Mouse (Mus musculus) heart, embryonic 13.5 days (tissue): Measurements from ENCODE around the gene Lhfpl2. TPM values are rescaled to one million over a fixed set of nuclear protein-coding genes. Genes with fewer than 3 reads are reported as not detected.
A peak's percentile ranks its signal among the peaks of the same experiment; 100 is the strongest.

Experiments used
- ATAC-seq: fragments of 200-750 bp; cut with Nextera tagmentation; 2 replicates; pipeline ENCODE4 v1.8.0; 2017; ENCODE audit warnings: moderate TSS enrichment; ENCODE audit not compliant: insufficient number of reproducible peaks, low FRiP score, low TSS enrichment; ENCODE audit errors: extremely low read depth
- H3K27ac ChIP-seq: fragments of 300-500 bp; sonication (generic); replicated peaks from 2 replicates; pipeline ENCODE4 v1.5.1; 2015; ENCODE audit warnings: moderate library complexity, mild to moderate bottlenecking, inconsistent platforms
- H3K27me3 ChIP-seq: fragments of 300-500 bp; sonication (generic); replicated peaks from 2 replicates; pipeline ENCODE4 v1.6.1; 2015; ENCODE audit warnings: mild to moderate bottlenecking, inconsistent platforms
- H3K36me3 ChIP-seq: fragments of 300-500 bp; sonication (generic); 2 replicates; pipeline ENCODE4 v1.6.1; 2015; ENCODE audit warnings: mild to moderate bottlenecking, inconsistent platforms
- H3K4me1 ChIP-seq: fragments of 300-500 bp; sonication (generic); 2 replicates; pipeline ENCODE4 v1.6.1; 2015; ENCODE audit warnings: inconsistent platforms
- H3K4me2 ChIP-seq: fragments of 300-500 bp; sonication (generic); 2 replicates; pipeline ENCODE4 v1.6.1; 2015; ENCODE audit warnings: inconsistent platforms, mild to moderate bottlenecking, moderate library complexity
- H3K4me3 ChIP-seq: fragments of 300-500 bp; sonication (generic); 2 replicates; pipeline ENCODE4 v1.5.1; 2015; ENCODE audit warnings: moderate library complexity, mild to moderate bottlenecking, inconsistent platforms
- H3K9ac ChIP-seq: fragments of 300-500 bp; sonication (generic); 2 replicates; pipeline ENCODE4 v1.6.1; 2015; ENCODE audit warnings: inconsistent platforms, mild to moderate bottlenecking, moderate library complexity
- H3K9me3 ChIP-seq: fragments of 300-500 bp; sonication (generic); 2 replicates; pipeline ENCODE4 v1.6.1; 2016; ENCODE audit warnings: inconsistent platforms
- WGBS: fragments of 180-500 bp; shearing (Covaris S2); methylation state at CpG from one replicate; pipeline ENCODE4 v1.1.7; 2015; ENCODE audit warnings: mixed read lengths; 5-methylcytosine and 5-hydroxymethylcytosine counted together
- polyA plus RNA-seq: library from polyadenylated mRNA; unstranded; fragments of >200 nt; fragmentation: Nextera tagmentation; extraction: Ambion mirVana; gene quantifications from 2 replicates; pipeline ENCODE4 v1.2.1, GENCODE M21; 2015

The Lhfpl2 gene
- polyA plus RNA-seq, 1 experiment from 2014 or later: 24.5 TPM

GRCm38 (mm10) chr13:94058642-94059222, 1.1 kb downstream of the Lhfpl2 start:
- Histone ChIP-seq H3K36me3 (0 out of 2 replicates have a peak, but pooled peaks cover 4% of the 10 kb centered on the region), H3K27ac (peak overlapping the region; percentile 80), H3K27me3 (no peaks in the 10 kb centered on the region), H3K4me1 (peaks cover 31% of the 10 kb centered on the region), H3K4me3 (peak overlapping the region; percentile 79), H3K9ac (peak overlapping the region; percentile 92), H3K4me2 (peak overlapping the region; percentile 72), H3K9me3 (peaks cover 6% of the 10 kb centered on the region; the same call in 1 of the 2 replicates)
- ATAC-seq: no peak
- WGBS: 40% methylated on average over 6 of the region's 6 CpGs

DNA sequence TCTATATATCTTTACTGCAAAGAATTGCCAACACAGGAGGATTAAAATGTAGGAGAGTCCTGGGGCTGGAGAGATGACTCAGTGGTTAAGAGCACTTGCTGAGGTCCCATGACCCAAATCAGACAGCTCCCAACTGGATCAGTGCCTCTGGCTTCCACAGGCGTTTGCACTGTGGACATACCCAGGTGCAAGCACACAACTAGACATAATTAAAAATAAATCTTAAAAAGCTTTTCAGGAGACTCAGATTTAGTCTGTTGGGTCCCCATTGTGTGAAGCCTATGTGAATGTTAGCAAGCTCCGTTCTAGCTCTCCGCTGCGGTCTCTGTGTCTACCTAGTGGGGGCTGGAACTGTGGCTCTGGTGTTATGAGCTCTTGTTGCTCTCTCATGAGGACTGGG, 1.8 kb downstream of the Lhfpl2 start:
- H3K4me3 ChIP-seq: peak overlapping the region; percentile 79
- WGBS: 87% methylated on average over 4 of the region's 4 CpGs

DNA sequence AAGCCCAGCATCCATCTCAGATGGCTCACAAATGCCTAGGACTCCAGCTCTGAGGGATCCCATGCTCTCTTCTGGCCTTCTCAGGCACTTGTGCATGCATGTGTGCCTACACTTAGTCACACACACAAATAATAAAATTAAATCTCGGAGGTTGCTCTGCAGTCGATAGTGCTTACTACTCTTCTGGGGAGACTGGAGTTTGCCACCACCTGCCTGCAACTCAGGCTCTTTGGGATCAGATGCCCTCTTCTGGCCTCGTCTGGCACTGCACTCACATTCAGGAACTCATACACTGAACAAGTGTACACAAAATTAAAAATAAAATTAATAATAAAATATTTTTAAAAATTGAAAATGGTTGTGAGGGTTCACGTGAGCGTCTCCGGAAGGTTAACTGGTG, 2.2 kb downstream of the Lhfpl2 start:
- H3K9ac ChIP-seq: no peak overlapping the region
- H3K36me3 ChIP-seq: 0 out of 2 replicates have a peak, but pooled peaks cover 4% of the 10 kb centered on the region
- ATAC-seq: no peak
- peaks cover 41% of the 10 kb centered on the region for H3K4me1 ChIP-seq
- H3K27me3 ChIP-seq: no peaks in the 10 kb centered on the region
- H3K4me2 ChIP-seq: peak overlapping the region; percentile 72
- WGBS: 81% methylated on average over 6 of the region's 6 CpGs
- H3K9me3 ChIP-seq: peaks cover 6% of the 10 kb centered on the region; the same call in 1 of the 2 replicates
- no peak overlapping the region; the same call in 1 of the 2 replicates for H3K4me3 ChIP-seq
- no peak overlapping the region for H3K27ac ChIP-seq

More for the DNA sequence above, 1.8 kb downstream of the Lhfpl2 start:
- H3K27ac ChIP-seq: no peak overlapping the region
- peak overlapping the region; percentile 72 for H3K4me2 ChIP-seq
- peaks cover 37% of the 10 kb centered on the region for H3K4me1 ChIP-seq
- peaks cover 6% of the 10 kb centered on the region; the same call in 1 of the 2 replicates for H3K9me3 ChIP-seq
- no peak for ATAC-seq
- H3K9ac ChIP-seq: no peak overlapping the region
- 0 out of 2 replicates have a peak, but pooled peaks cover 4% of the 10 kb centered on the region for H3K36me3 ChIP-seq
- no peaks in the 10 kb centered on the region for H3K27me3 ChIP-seq

- H3K4me1 ChIP-seq: peaks cover 48% of the 10 kb centered on the region
- H3K27ac ChIP-seq: no peak overlapping the region
- 76% methylated on average over 3 of the region's 3 CpGs for WGBS
- H3K27me3 ChIP-seq: no peaks in the 10 kb centered on the region
- 0 out of 2 replicates have a peak, but pooled peaks cover 4% of the 10 kb centered on the region for H3K36me3 ChIP-seq
- H3K9ac ChIP-seq: no peak overlapping the region
- H3K4me3 ChIP-seq: no peak overlapping the region
- H3K9me3 ChIP-seq: peaks cover 6% of the 10 kb centered on the region; the same call in 1 of the 2 replicates
- ATAC-seq: no peak
- no peak overlapping the region for H3K4me2 ChIP-seq
These were observed 2.9 kb downstream of the Lhfpl2 start for GRCm38 (mm10) chr13:94060461-94060860.

- H3K27me3 ChIP-seq: no peaks in the 10 kb centered on the region
- no peak overlapping the region for H3K4me2 ChIP-seq
- H3K27ac ChIP-seq: no peak overlapping the region
- H3K9ac ChIP-seq: no peak overlapping the region
- H3K36me3 ChIP-seq: 0 out of 2 replicates have a peak, but pooled peaks cover 4% of the 10 kb centered on the region
- ATAC-seq: no peak
- H3K4me1 ChIP-seq: peaks cover 57% of the 10 kb centered on the region
- H3K9me3 ChIP-seq: peaks cover 6% of the 10 kb centered on the region; the same call in 1 of the 2 replicates
- no peak overlapping the region for H3K4me3 ChIP-seq
- WGBS: 77% methylated on average over 9 of the region's 9 CpGs
These were observed 3.8 kb downstream of the Lhfpl2 start for GRCm38 (mm10) chr13:94061256-94061877.

- H3K4me1 ChIP-seq: peaks cover 63% of the 10 kb centered on the region
- peak overlapping the region; percentile 64 for H3K4me2 ChIP-seq
- H3K27ac ChIP-seq: peak overlapping the region; percentile 54
- no peak overlapping the region; the same call in 1 of the 2 replicates for H3K9ac ChIP-seq
- H3K27me3 ChIP-seq: no peaks in the 10 kb centered on the region
- peak overlapping the region; percentile 29 for H3K4me3 ChIP-seq
- 0 out of 2 replicates have a peak, but pooled peaks cover 4% of the 10 kb centered on the region for H3K36me3 ChIP-seq
- WGBS: 17% methylated on average over 21 of the region's 21 CpGs
- H3K9me3 ChIP-seq: peaks cover 6% of the 10 kb centered on the region; the same call in 1 of the 2 replicates
- no peak for ATAC-seq
These were observed 4.9 kb downstream of the Lhfpl2 start for GRCm38 (mm10) chr13:94062349-94063111.

- H3K9me3 ChIP-seq: peaks cover 6% of the 10 kb centered on the region; the same call in 1 of the 2 replicates
- peaks cover 68% of the 10 kb centered on the region for H3K4me1 ChIP-seq
- 49% methylated on average over 8 of the region's 8 CpGs for WGBS
- 0 out of 2 replicates have a peak, but pooled peaks cover 4% of the 10 kb centered on the region for H3K36me3 ChIP-seq
- H3K27ac ChIP-seq: peak overlapping the region; percentile 54
- H3K9ac ChIP-seq: no peak overlapping the region; the same call in 1 of the 2 replicates
- ATAC-seq: no peak
- peak overlapping the region; percentile 29 for H3K4me3 ChIP-seq
- H3K27me3 ChIP-seq: no peaks in the 10 kb centered on the region
- peak overlapping the region; percentile 64 for H3K4me2 ChIP-seq
These were observed 5.6 kb downstream of the Lhfpl2 start for GRCm38 (mm10) chr13:94063156-94063555.

- 0 out of 2 replicates have a peak, but pooled peaks cover 3% of the 10 kb centered on the region for H3K36me3 ChIP-seq
- H3K4me1 ChIP-seq: peaks cover 68% of the 10 kb centered on the region
- WGBS: 20% methylated on average over 7 of the region's 7 CpGs
- ATAC-seq: no peak
- H3K9ac ChIP-seq: no peak overlapping the region; the same call in 1 of the 2 replicates
- no peak overlapping the region for H3K4me3 ChIP-seq
- H3K4me2 ChIP-seq: no peak overlapping the region
- no peak overlapping the region for H3K27ac ChIP-seq
- H3K27me3 ChIP-seq: 0 out of 2 replicates have a peak, but pooled peaks cover 3% of the 10 kb centered on the region
- H3K9me3 ChIP-seq: peaks cover 5% of the 10 kb centered on the region; the same call in 1 of the 2 replicates
These were observed 7.0 kb downstream of the Lhfpl2 start for GRCm38 (mm10) chr13:94064571-94064970.

DNA sequence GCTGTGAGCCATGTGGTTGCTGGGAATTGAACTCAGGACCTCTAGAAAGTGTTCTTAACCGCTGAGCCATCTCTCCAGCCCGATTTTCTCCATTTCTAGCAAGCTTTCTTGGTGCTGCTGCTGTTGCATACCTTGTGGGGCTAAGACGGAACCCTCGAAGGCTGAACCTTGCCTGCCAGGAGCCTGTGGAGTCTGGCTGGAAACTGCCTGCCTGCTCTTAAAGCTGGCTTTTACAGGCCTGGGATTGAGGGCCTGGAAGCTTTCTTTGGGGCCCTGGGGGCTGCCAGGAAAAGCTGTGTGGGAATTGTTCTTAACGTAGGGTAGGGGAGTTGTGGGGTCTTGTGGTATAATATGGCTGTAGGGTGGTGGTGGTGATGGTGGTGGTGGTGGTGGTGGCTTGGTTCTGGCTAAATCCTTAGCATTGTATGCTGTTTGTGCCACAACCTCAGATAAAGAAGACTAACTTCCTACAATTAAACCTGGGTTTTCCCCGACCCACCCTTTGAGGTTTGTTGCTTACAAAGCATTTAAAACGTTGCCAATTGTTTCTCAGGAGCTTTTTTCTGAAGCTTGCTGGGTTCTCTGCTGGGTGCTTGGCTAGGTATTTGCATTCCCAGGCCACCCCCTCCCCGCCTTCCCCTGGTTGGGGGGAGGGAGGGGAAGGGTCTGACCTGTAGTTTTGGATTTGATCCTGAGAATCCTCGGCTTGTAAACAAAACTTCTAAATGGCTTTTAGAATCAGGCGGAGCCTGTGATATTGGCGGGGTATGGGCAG, 7.9 kb downstream of the Lhfpl2 start:
- Histone ChIP-seq H3K36me3 (no peaks in the 10 kb centered on the region), H3K9ac (0 out of 2 replicates have a peak overlapping the region, but pooled peaks have one; percentile 20), H3K9me3 (no peaks in the 10 kb centered on the region), H3K4me2 (no peak overlapping the region), H3K27me3 (0 out of 2 replicates have a peak, but pooled peaks cover 3% of the 10 kb centered on the region), H3K4me1 (peaks cover 70% of the 10 kb centered on the region), H3K27ac (0 out of 2 replicates have a peak overlapping the region, but pooled peaks have one; percentile 6), H3K4me3 (no peak overlapping the region)
- WGBS: 48% methylated on average over 11 of the region's 11 CpGs
- ATAC-seq: no peak

DNA sequence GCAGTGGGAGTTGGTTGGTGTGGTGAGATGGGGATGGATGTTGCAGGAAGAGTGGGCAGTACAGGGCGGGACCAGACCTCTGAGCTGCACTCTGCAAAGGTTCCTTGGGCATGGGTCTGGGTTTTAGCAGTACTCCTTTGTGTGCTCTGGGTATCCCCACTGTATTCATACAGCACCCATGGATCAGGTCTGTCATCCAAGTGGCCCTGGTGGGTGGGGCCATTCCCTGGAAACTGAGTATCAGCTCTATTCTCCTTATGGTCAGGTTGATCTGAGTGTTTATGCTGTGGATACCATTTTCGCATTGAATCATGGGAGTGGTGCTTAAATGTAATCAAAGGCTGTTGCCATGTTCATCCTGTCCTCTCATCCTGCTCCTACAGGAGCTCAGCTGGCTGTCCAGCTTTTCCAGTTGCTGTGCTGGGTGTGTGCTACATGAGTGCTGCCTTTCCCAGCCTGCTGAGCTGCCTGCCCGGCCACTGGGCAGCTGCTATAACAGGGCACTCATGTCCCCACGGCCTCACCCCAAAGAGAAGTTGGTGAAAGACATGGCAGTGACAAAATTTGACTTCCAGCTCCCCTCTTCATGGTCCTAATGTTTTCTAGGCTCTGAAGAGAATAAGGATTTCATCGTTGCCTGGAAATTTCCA, 9.2 kb downstream of the Lhfpl2 start:
- ATAC-seq: no peak
- 69% methylated on average over 5 of the region's 5 CpGs for WGBS
- Histone ChIP-seq H3K4me1 (peaks cover 76% of the 10 kb centered on the region), H3K9ac (no peak overlapping the region), H3K4me3 (no peak overlapping the region), H3K36me3 (peaks cover 7% of the 10 kb centered on the region), H3K27me3 (0 out of 2 replicates have a peak, but pooled peaks cover 3% of the 10 kb centered on the region), H3K4me2 (no peak overlapping the region), H3K9me3 (no peaks in the 10 kb centered on the region), H3K27ac (no peak overlapping the region)
